Mouse (Mus musculus) liver, adult 2 months (tissue): ENCODE measurements around the gene Slc24a2. TPM values are rescaled to one million over a fixed set of nuclear protein-coding genes. Genes with fewer than 3 reads are reported as not detected.

Source experiments
- DNase-seq: peaks from one replicate; pipeline ENCODE4 v3.0.0-alpha.2; 2011; ENCODE audit warnings: low read depth, low spot score; ENCODE audit errors: extremely low read depth
- H3K27ac ChIP-seq: fragments of 200-500 bp; replicated peaks from 2 replicates; pipeline ENCODE4 v1.5.1; 2012; ENCODE audit warnings: low read depth, mild to moderate bottlenecking, control low read depth, inconsistent platforms, low read length; ENCODE audit not compliant: insufficient read depth
- H3K27me3 ChIP-seq: fragments of 200-500 bp; 2 replicates; pipeline ENCODE4 v1.6.1; 2012; ENCODE audit warnings: mild to moderate bottlenecking, moderate library complexity, low read length, inconsistent platforms; ENCODE audit not compliant: control insufficient read depth, insufficient read depth
- H3K36me3 ChIP-seq: fragments of 200-500 bp; 2 replicates; pipeline ENCODE4 v1.6.1; 2012; ENCODE audit warnings: low read length, inconsistent platforms; ENCODE audit not compliant: control insufficient read depth, insufficient read depth
- H3K4me1 ChIP-seq: fragments of 200-500 bp; 2 replicates; pipeline ENCODE4 v1.6.1; 2011; ENCODE audit warnings: low read length; ENCODE audit not compliant: control insufficient read depth, insufficient read depth
- H3K4me3 ChIP-seq: fragments of 200-500 bp; 2 replicates; pipeline ENCODE4 v1.5.1; 2011; ENCODE audit warnings: low read depth, mild to moderate bottlenecking, control low read depth, low read length, moderate library complexity; ENCODE audit not compliant: insufficient read depth
- H3K79me2 ChIP-seq: fragments of 200-500 bp; 2 replicates; pipeline ENCODE4 v1.6.1; 2012; ENCODE audit warnings: inconsistent platforms, mild to moderate bottlenecking, low read length, moderate library complexity; ENCODE audit not compliant: control insufficient read depth, insufficient read depth
- H3K9ac ChIP-seq: fragments of 200-500 bp; 2 replicates; pipeline ENCODE4 v1.6.1; 2012; ENCODE audit warnings: low read depth, mild to moderate bottlenecking, control low read depth, inconsistent platforms, low read length
- CTCF ChIP-seq: fragments of 200-500 bp; IDR thresholded peaks from 2 replicates; pipeline ENCODE4 v1.5.1; 2011; ENCODE audit warnings: low read depth, low read length, control low read depth
- POLR2A ChIP-seq: fragments of 200-500 bp; IDR thresholded peaks from 2 replicates; pipeline ENCODE4 v1.6.1; 2011; ENCODE audit warnings: low read length, control low read depth; ENCODE audit not compliant: insufficient read depth; ENCODE audit errors: extremely low read depth
- WGBS: fragments of 180-500 bp; shearing (Covaris S2); methylation state at CpG from one replicate; pipeline ENCODE4 v1.1.7; 2018; 5-methylcytosine and 5-hydroxymethylcytosine counted together
- polyA plus RNA-seq: library from polyadenylated mRNA; depleted of rRNA; stranded (reverse); fragments of >200 nt; gene quantifications from 2 replicates; pipeline ENCODE4 v1.2.3, GENCODE M21; 2012
- total RNA-seq: library from RNA; depleted of rRNA; stranded (reverse); fragments of >200 nt; gene quantifications from 2 replicates; pipeline ENCODE4 v1.2.3, GENCODE M21; 2014

Gene Slc24a2
- total and polyA plus RNA-seq, 2 experiments = not detected

GRCm38 (mm10) chr4:87021542-87021941 lies 208.7 kb downstream of the Slc24a2 start:
- Histone ChIP-seq H3K9ac (no peak overlapping the region), H3K27ac (no peak overlapping the region), H3K27me3 (no peaks in the 10 kb centered on the region), H3K4me3 (no peak overlapping the region), H3K79me2 (no peaks in the 10 kb centered on the region), H3K36me3 (no peaks in the 10 kb centered on the region), H3K4me1 (no peaks in the 10 kb centered on the region)
- WGBS = 63% methylated on average over 3 of the region's 3 CpGs
- no peak for TF ChIP-seq CTCF
- TF ChIP-seq POLR2A = no peak
- DNase-seq = no peak

DNA sequence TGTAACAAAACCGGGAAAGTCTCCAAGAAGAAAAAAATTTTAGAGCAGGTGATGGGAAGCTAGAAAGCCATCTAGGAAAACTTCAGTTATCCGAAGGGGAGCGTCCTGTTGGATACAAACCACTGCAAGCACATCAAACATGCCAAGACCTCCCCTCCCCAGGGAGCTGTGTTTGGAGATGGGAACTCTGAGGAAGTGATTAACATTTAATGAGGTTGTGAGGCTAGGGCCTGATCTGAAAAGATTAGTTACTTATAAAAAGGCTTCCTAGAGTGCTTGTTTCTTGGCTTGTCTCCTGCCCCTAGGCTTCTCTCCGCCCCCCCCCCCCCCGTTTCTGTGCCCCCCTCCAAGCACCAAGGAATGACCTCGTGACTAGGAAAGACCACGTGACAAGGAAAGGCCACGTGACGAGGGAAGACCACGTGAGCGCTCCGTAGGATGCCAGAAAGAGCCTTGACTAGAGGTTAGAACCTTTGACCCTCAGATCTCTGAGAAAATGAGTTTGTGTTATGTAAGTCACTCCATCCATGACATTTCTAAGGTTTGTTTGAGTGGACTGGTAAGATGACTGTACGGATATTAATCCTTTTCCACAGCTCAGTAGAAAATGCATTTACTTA lies 210.7 kb downstream of the Slc24a2 start:
- no peaks in the 10 kb centered on the region for H3K4me1 ChIP-seq
- no peak overlapping the region for H3K4me3 ChIP-seq
- no peaks in the 10 kb centered on the region for H3K79me2 ChIP-seq
- TF ChIP-seq CTCF = no peak
- no peak for TF ChIP-seq POLR2A
- no peaks in the 10 kb centered on the region for H3K27me3 ChIP-seq
- WGBS = 62% methylated on average over 13 of the region's 13 CpGs
- H3K27ac ChIP-seq = no peak overlapping the region
- DNase-seq = no peak
- no peaks in the 10 kb centered on the region for H3K36me3 ChIP-seq
- H3K9ac ChIP-seq = no peak overlapping the region

DNA sequence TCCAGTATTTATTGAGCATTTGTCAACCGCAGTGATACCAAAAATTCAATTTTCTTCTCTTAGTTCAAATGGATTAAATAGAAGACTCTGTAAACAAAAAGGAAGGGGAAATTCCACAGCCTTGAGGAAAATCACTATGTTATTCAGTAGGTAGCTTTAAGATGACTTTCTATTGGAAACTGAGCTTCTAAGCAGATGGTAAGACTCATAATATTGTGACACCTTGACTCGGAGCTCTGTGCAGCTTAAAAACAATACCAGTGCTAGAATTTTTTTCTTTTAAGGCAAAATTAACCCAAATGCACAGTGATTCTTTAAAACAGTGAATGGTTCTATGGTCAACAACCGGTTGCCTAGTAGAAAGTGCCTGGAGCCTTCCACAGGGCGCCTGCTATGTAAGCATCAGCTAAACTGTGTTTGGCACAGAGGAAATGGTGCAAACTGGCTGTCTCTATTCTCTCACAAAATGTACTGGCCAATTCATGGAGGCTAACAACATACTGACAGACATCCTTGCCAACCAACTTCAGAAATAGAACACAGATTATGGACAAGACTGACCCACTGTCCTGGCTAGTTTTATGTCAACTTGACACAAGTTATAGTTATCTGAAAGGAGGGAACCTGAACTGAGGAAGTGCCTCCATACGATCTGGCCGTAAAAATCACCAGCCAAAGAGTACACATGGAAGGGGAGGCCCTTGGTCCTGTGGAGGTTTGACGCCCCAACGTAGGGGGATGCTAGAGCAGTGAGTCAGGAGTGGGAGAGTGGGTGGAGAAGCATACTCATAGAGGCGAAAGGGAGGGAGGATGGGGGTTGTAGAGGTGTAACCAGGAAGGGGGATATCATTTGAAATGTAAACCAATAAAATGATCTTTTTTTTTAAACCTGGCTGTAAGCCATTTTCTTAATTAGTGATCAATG lies 211.9 kb downstream of the Slc24a2 start:
- Histone ChIP-seq H3K79me2 (no peaks in the 10 kb centered on the region), H3K27ac (no peak overlapping the region), H3K4me3 (no peak overlapping the region), H3K36me3 (no peaks in the 10 kb centered on the region), H3K9ac (no peak overlapping the region), H3K4me1 (no peaks in the 10 kb centered on the region), H3K27me3 (no peaks in the 10 kb centered on the region)
- TF ChIP-seq CTCF (no peak), POLR2A (no peak)
- no peak for DNase-seq
- WGBS = 82% methylated on average over 9 of the region's 9 CpGs

- Histone ChIP-seq H3K4me3 (no peak overlapping the region), H3K36me3 (no peaks in the 10 kb centered on the region), H3K79me2 (no peaks in the 10 kb centered on the region), H3K27me3 (0 out of 2 replicates have a peak, but pooled peaks cover 2% of the 10 kb centered on the region), H3K4me1 (no peaks in the 10 kb centered on the region), H3K27ac (no peak overlapping the region), H3K9ac (no peak overlapping the region)
- DNase-seq = no peak
- WGBS = 77% methylated on average over 3 of the region's 3 CpGs
- TF ChIP-seq CTCF = no peak
- no peak for TF ChIP-seq POLR2A
Measured at GRCm38 (mm10) chr4:87017464-87017863, 212.8 kb downstream of the Slc24a2 start.

DNA sequence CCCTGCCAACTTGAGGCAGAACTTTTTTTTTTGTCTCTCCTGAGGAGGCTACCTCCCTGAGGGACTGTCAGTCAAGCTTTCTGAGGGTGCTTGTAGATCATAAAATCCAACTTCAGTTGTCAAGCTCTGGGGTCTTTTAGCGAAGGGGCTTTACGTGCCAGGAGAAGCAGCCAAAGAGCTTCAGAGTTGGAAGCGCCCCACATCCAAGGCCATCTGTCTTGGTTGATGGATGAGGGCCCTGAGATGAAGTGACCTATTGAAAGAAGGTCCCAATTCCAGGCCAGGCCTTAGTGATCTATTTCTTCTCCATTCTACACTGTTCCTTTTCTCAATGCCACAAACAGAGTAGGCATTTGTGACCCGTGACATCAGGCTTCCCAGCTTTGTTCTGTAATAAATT lies 214.5 kb downstream of the Slc24a2 start:
- Histone ChIP-seq H3K27me3 (0 out of 2 replicates have a peak, but pooled peaks cover 2% of the 10 kb centered on the region), H3K9ac (no peak overlapping the region), H3K36me3 (no peaks in the 10 kb centered on the region), H3K27ac (no peak overlapping the region), H3K4me1 (no peaks in the 10 kb centered on the region), H3K79me2 (no peaks in the 10 kb centered on the region), H3K4me3 (no peak overlapping the region)
- no peak for DNase-seq
- 84% methylated on average over 4 of the region's 4 CpGs for WGBS
- TF ChIP-seq POLR2A (no peak), CTCF (no peak)
